Mouse (Mus musculus) cerebellum, postnatal 10 days (tissue): ENCODE results near the gene Irf1.
A peak's percentile ranks its signal among the peaks of the same experiment; 100 is the strongest.
"Not testable (repeated sequence)": the region's sequence is repeated elsewhere in the genome, so short reads cannot be mapped to it uniquely, and the experiment has no call there.

ENCODE experiments used
- DNase-seq, 2 experiments: peaks; one replicate each; pipeline ENCODE4 v3.0.0; 2021; ENCODE audit warnings: mixed read lengths in 2 of 2

The Irf1 gene

GRCm38 (mm10) chr11:53769760-53770124 is at the start of gene Irf1:
Gene Irf1 (plus strand): TSS chr11:53770014.
- DNase-seq: peak; percentile 83 to 89

DNA sequence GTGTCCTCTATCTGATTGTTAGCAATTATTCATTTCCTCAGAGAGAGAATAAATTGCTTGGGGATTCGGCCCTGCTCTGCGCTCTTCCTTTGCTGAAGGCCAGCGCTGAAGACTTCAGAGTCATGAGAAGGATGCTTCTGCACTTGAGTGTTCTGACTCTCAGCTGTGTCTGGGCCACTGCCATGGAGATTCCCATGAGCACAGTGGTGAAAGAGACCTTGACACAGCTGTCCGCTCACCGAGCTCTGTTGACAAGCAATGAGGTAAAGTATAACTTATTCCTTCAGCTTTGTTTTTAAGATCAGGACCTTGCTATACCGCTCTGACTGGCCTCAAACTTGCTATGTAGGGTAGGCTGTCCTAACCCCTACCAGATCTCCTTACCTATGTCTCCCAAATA is 49.1 kb upstream of the Irf1 start, which contains the start of gene Il5:
Il5 (plus strand) TSS at position 80 of the 400 bp plus-strand sequence.
- DNase-seq: no peak

DNA sequence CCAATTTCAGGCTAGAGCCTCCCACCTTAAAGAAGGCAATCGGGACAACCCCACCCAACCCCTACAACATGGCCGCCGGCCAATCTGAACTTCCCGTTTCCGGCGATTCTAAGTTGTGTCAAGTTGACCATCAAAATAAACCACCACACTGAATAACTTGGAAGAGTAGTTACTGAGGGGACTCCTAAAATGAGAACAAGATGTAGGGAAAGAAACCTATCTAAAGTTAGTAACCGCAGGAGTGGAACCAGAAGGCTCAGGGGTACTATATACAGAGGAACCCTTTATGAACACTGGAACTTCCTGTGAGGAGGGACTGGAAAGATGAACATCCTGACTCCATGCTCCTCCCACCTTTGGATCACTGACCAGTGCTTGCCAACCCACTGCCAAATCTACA is 38.4 kb upstream of the Irf1 start:
- DNase-seq: no peak

- DNase-seq: no peak
Observed at GRCm38 (mm10) chr11:53732244-53732643, 37.6 kb upstream of the Irf1 start.

GRCm38 (mm10) chr11:53733824-53734223 is 36.0 kb upstream of the Irf1 start:
- no peak for DNase-seq

GRCm38 (mm10) chr11:53734431-53734830 is 35.4 kb upstream of the Irf1 start:
- DNase-seq: no peak

- no peak for DNase-seq
Observed at GRCm38 (mm10) chr11:53734970-53735681, 34.7 kb upstream of the Irf1 start.

DNA sequence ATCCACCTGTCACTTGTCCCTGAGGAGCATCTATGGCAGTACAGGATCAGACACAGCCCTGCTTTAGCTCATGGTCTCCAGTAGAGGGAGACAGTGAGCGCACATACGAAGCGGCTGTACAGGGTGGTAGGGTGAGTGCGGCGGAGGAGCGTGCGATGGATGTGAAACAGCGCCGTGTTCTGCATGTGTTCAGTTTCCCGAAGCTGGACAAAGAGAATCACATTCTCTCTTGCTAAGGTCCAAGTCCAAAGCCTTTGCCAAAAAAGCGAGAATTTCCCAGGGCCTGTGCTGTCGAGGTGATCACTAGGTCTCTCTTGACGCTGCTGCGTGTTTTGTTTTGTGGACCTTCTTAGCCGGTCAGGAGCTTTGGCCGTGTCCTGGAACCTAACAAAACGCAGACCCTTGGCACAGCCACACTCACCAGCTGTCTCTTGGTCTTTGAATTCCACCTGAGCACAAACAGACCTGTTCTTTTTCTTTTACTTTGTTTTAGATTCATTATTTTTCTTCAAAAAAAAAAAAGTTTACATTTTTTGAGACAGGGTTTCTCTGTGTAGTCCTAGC is 34.0 kb upstream of the Irf1 start:
- peak; percentile 80 to 86 for DNase-seq

- peak; percentile 83 to 87 for DNase-seq
Observed at GRCm38 (mm10) chr11:53736771-53737572, 32.8 kb upstream of the Irf1 start.

DNA sequence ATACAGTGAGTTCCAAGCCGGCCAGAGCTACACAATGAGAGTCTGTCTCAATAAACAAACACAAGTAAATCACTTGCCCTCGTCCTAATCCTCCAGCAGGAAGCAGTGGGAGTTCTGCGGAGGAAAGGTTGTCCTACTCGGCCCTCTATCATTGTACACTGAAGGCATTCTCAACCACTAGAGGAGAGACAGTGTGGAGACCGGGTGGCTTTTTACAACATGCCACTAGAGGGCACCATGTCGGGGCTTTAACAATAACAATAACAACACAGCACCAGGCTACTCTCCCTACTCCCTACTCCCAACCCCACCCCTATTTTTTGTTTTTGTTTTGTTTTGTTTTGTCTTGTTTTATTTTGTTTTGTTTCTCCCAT is 32.3 kb upstream of the Irf1 start:
- peak; percentile 73 to 78 for DNase-seq

DNA sequence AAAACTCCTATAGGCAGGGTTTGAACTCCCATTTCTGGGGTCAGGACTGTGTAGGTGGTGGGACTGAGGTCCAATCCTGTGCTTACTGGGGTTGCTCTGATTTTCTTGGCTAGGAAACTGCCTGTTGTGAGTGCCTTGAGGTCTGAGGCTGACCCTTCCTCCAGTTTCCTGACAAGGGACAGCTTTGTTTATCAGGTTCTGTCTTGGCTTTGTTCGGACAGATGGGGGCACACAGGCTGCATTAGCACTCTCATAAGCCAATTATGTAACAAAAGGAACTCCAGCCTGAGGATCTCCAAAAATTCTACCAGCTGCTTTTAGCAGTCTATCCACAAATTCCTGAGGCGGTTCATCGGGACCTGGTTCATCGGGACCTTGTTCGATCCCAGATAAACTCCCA is 27.5 kb upstream of the Irf1 start:
- no peak for DNase-seq

DNA sequence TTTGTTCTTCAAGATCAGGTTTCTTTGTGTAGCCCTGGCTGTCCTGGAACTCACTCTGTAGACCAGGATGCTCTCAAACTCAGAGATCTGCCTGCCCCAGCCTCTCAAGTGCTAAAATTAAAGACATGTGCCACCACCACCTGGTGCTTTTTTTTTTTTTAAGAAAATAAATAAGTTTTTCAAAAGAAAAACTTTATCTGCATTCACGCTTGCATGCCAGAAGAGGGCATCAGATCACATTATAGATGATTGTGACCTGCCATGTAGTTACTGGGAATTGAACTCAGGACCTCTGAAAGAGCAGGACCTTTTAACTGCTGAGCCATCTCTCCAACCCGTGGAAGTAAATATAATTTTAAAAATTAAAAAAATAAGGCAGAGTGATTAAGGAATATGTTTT is 24.6 kb upstream of the Irf1 start:
- DNase-seq: no peak

GRCm38 (mm10) chr11:53747985-53748384 is 21.8 kb upstream of the Irf1 start:
- DNase-seq: no peak

GRCm38 (mm10) chr11:53748614-53749013 is 21.2 kb upstream of the Irf1 start:
- no peak for DNase-seq

DNA sequence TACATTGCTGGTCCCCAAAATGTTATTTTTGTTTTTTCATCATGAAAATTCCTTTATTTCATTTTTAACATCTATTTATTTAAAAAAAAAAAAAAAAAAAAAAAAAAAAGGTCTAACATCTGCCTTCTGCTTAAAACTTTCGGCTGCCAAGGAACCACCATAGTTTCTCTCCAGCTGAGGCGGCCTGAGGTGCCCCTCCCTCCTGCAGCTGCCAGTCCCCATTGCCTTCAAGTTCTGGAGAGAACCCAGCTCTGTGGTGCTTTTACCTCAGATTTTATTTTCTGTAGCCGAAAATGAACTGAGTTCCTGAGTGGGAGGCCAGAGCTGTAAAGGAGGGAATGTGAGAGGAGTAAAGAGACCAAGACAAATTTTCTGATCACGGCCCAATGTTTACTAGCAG is 20.5 kb upstream of the Irf1 start:
- no peak for DNase-seq

- DNase-seq: no peak
Observed at GRCm38 (mm10) chr11:53749716-53750352, 20.0 kb upstream of the Irf1 start.

GRCm38 (mm10) chr11:53755011-53755595 is 14.7 kb upstream of the Irf1 start:
- no peak for DNase-seq

DNA sequence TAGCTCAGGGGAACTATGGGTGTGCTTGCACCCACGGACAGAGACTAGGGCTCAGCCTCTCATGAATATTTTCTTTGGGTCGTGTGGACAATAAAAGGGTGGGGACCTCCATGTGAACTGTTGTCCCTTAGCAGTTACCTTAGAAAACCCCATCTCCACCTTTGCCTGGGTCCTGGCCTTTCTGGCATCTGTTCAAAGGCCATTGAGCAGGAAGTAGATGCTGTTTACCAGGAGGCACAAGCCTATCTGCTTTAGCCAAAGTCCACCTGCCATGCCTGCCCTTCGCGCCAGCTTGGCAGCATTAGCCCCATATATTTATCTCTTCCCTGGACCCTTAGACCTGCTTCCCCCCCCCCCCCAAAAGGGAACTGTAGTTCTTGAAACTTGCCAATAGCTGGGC is 12.2 kb upstream of the Irf1 start:
- DNase-seq: no peak

DNA sequence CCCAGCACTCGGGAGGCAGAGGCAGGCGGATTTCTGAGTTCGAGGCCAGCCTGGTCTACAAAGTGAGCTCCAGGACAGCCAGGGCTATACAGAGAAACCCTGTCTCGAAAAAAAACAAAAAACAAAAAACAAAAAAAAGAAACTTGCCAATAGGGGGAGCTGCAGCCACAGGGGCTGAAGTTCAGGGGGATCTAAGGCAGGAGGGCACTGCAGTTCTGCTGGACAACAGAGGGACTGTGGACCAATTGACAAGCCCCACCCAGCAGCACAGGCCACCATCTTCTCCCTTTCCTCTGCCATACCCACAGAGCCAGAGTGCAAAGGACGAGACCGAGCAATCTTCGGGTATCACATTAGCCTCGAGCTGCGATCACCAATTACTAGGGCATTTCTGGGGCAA is 11.8 kb upstream of the Irf1 start:
- not testable (repeated sequence) for DNase-seq

DNA sequence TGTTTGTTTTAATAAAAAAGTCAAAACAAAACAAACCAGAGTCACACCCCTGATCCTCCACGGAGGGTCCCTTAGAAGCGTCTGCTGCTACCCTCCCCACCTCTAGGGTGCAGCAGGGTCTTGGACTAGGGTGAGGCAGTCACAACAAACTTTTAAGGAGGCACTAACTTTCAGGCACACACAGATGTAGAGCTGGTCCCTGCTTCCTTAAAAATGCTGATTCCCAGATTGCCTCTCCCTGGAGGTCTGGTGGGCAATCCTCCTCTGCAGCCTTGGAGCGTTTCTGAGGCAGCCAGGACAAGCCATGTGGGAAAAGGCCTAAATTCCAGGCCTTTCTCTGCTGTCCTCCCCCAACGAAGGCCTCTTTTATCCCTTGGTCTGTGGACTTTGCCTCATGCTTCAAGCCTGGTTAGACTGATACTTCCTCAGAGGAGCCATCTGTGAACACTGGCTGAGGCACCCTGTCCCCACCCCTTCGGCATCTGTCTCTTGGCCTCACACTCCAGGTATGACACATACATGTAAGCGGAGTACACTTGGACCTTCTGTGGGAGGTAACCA is 10.9 kb upstream of the Irf1 start:
- peak; percentile 29 to 30 for DNase-seq

DNA sequence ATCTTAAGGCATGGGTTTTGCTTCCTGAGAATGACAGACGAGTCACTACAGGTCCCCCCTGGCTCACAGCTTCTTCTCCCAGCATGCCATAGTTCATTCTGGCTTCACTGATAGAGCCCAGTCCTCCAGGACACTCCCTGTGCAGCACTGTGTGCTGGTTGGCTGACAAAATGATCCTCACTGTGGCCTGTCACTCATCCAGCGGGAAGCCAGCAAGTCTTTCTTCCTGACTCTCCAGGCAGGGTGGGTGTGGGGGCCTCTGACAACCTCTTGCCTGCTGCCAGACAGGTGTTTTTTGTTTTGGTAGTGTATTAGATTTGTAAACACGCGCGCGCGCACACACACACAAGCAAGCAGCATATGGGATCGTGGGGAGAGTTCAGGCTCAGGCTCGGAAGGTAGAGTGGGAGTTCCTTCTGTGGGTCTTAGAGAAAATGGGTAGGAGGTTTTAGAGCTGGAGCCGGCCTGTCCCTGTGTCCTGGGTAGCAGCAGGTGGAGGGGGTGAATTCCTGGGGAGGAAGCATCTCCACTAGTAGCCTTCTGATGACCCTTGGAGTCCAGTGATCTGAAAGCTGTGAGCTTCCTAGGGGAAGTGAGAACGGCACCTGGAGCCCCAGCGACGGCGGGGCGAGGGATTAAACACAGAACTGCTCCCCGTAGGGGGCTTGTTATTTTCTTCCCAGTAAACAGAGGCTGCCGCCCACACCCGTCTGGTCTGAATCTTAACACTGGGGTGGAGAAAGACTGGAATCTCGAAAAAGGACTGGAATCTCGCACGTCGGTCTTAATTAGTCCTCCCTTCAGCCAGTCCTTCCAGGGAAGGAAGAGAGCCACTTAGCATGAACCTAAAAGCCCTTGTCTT is 10.0 kb upstream of the Irf1 start:
- DNase-seq: peak; percentile 45 to 66

DNA sequence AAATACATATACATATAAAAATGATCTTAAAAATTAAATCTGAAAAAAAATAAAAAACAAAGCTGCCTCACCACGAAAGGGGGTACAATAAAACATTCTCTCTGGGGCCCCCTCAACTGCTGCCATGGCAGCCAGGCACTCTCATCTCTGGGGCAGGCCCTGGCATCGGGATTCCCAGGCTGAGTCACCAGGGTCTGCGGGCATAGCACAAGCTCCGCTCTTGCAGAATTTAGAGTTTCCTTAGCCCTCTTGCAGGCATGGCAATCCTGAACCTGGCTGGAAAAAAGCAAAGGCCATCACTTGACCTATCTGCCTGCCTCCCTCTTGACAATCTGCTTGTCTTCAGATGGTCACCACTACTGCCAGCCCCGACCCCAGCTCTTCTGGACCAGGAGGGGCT is 8.5 kb upstream of the Irf1 start:
- DNase-seq: no peak
